Mouse (Mus musculus) bone marrow macrophage, adult 2 months (primary cell): ENCODE data around the gene Kif21a. TPM values are rescaled to one million over a fixed set of nuclear protein-coding genes. Genes with fewer than 3 reads are reported as not detected.

ENCODE experiments used
- H3K27ac ChIP-seq: 2 replicates; pipeline ENCODE4 v1.5.1; 2012; ENCODE audit warnings: low read depth, low read length; ENCODE audit not compliant: insufficient read depth
- H3K4me1 ChIP-seq: 2 replicates; pipeline ENCODE4 v1.6.1; 2012; ENCODE audit warnings: low read length; ENCODE audit not compliant: control insufficient read depth, insufficient read depth
- H3K4me3 ChIP-seq: 2 replicates; pipeline ENCODE4 v1.5.1; 2012; ENCODE audit warnings: mild to moderate bottlenecking, low read length, moderate library complexity; ENCODE audit not compliant: insufficient read depth
- CTCF ChIP-seq: IDR thresholded peaks from 2 replicates; pipeline ENCODE4 v1.5.1; 2012; ENCODE audit warnings: low read depth, mild to moderate bottlenecking, low read length, moderate library complexity
- POLR2A ChIP-seq: IDR thresholded peaks from 2 replicates; pipeline ENCODE4 v1.6.1; 2012; ENCODE audit warnings: mild to moderate bottlenecking, low read depth, low read length, borderline replicate concordance
- polyA plus RNA-seq: library from polyadenylated mRNA; stranded (reverse); fragments of >200 nt; gene quantifications from 2 replicates; pipeline ENCODE4 v1.2.4, GENCODE M21; 2012; ENCODE audit not compliant: missing spikeins, insufficient read depth, insufficient read length

Kif21a gene
- polyA plus RNA-seq, 1 experiment: not detected

DNA sequence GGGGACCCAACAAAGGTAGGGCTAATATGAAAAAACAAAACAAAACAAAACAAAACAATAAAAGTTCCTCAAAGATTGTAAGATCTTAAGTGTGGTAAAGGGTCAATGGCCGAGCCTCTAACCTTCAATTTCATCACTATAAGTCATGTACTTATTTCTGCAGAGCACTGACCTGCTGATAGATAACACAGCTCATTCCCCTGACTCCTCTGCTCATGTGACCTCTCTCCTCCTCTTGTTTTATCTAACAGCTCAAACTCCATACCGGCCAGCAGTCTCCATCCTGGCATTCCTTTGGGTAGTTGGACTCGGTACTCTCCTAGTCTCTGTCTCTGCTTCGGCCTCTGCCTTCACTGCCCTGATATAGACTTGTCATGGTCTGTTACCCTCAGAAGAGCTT, 87.2 kb downstream of the Kif21a start:
- Histone ChIP-seq H3K27ac (peak overlapping the region; percentile 39), H3K4me1 (peaks cover 7% of the 10 kb centered on the region), H3K4me3 (no peak overlapping the region)
- TF ChIP-seq POLR2A: no peak
- TF ChIP-seq CTCF: no peak

DNA sequence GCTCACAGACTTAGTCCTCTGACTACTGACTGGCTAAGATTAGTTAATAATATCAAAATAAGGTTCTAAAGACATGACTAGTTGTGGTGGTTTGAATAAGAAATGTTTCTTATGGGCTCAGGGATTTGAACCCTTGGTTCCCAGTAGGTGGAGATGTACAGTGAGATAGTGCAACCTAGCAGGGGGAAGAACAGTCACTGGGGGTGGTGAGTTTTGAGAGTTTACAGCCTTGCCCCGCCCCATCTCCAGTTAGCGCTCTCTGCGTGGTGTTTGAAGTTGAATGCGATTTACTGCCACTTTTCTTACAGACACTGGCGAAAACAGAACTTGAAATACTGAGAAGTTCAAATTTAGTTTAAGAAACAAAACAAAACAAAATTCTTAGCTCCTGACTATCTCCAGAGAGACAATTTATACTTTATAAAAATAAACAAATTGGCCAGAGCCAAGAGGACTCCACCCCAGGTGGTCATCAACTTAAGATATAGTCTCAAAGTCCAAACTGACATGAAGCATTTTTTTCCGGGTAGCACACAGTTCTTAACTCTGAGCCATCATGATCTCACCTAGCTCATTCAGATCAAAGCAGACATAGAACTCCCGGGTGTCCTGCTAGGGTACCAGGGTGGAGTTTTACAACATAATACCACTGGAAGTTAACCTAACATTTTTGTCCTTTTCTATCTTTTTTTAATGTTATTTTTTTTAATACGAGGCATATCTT, 88.8 kb downstream of the Kif21a start:
- H3K27ac ChIP-seq: no peak overlapping the region
- H3K4me3 ChIP-seq: no peak overlapping the region
- peaks cover 7% of the 10 kb centered on the region for H3K4me1 ChIP-seq
- no peak for TF ChIP-seq POLR2A
- no peak for TF ChIP-seq CTCF

DNA sequence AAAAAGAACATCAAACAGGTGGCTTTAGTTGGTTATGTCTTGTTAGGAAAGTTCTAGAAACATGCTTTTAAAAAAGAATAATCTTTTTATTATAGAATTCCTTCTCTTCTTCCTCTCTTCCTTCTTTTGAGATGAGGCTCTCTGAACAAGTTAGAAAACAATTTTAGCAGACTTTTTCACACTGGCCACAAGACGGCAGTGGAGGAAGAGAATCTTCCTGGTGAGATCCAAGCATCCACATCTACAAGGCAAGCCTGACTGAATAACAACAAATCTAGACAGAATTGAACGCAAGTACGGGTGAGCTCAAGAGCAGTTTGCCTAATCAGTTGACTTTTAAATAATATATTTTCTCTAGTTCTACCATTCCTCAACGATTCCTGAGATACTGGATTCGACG, 98.4 kb downstream of the Kif21a start:
- no peak overlapping the region for H3K27ac ChIP-seq
- no peaks in the 10 kb centered on the region for H3K4me1 ChIP-seq
- TF ChIP-seq CTCF (no peak), POLR2A (no peak)

DNA sequence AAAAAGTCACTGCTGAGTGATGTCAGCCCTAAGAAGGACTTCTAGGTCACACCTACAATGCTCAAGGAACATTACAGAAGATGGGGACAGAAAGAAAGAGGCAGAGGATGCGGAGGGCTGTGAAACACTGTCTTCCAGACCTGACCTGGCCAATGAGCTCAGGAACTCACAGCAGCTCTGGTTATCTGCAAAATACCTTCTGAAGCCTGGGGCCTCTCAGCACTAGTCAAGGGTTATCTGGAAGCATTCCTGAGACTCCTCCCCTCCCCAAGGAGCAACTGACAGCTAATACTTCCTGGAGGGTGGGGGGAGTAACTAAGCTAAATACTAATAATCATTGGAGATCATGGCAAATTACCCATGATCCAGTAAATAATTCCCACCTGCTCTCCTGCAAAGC, 111.3 kb downstream of the Kif21a start:
- Histone ChIP-seq H3K4me3 (no peak overlapping the region), H3K4me1 (peaks cover 4% of the 10 kb centered on the region), H3K27ac (no peak overlapping the region)
- no peak for TF ChIP-seq POLR2A
- no peak for TF ChIP-seq CTCF

More for the DNA sequence above, 98.4 kb downstream of the Kif21a start:
- no peak overlapping the region for H3K4me3 ChIP-seq

DNA sequence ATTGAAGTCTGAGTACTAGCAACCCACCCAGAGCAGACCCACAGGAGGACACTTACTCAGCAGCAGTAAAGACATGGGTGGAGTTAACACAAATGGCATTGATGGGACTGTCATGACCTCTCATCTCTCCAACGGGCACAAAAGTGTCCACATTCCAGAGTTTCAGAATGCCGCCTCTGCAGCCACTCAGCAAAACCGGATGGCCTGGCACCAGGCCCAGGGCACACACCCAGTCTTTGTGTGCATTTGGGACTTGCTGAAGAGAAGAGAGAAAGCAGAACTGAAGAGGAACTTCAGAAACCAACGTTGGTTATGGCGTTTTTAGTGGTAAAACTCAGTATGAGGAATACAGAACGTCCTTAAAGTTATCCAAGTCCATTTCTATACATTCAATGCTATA, 114.2 kb downstream of the Kif21a start:
- no peak for TF ChIP-seq CTCF
- no peak for TF ChIP-seq POLR2A
- no peak overlapping the region for H3K4me3 ChIP-seq
- peaks cover 4% of the 10 kb centered on the region for H3K4me1 ChIP-seq
- H3K27ac ChIP-seq: peak overlapping the region; percentile 11; the same call in 1 of the 2 replicates

DNA sequence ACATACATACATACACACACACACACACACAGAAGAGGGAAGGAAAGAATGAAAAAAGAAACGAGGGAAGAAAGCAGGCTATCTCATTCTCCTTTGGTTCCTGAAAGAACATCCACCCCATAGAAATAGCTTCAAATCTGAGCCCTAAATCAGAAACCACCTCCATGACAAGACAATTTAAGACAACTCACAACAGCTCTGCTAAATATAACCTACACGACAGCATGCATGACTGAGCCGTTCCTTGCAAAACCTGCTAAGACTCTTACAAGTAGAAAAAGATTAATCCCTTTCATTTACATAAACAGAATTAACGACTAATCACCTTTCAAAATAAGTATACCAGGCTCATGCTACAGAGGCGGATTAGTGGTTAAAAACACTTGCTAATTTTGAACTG, 118.3 kb downstream of the Kif21a start:
- H3K4me3 ChIP-seq: no peak overlapping the region
- peaks cover 4% of the 10 kb centered on the region for H3K4me1 ChIP-seq
- TF ChIP-seq CTCF (no peak), POLR2A (no peak)
- no peak overlapping the region for H3K27ac ChIP-seq

DNA sequence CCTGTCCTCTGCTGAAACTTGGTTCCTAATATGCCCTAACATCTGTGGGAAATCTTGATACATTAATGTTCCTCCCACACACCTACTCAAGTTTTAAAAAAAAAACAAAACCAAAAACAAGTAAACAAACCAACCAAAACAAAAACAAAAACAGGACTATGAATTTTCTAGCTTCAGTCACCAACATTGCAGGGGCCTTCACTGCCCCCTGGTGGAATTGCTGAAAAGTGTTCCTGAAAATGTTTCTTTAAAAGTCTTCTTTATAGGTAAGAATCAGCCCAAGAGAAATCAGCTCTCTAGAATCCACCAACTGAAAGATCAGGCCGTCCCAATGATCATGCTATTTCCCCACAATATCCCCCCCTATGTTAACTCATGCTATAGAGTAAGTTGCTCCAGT, 120.7 kb downstream of the Kif21a start:
- TF ChIP-seq POLR2A: no peak
- no peak for TF ChIP-seq CTCF
- H3K4me3 ChIP-seq: no peak overlapping the region
- no peaks in the 10 kb centered on the region for H3K4me1 ChIP-seq
- no peak overlapping the region for H3K27ac ChIP-seq

DNA sequence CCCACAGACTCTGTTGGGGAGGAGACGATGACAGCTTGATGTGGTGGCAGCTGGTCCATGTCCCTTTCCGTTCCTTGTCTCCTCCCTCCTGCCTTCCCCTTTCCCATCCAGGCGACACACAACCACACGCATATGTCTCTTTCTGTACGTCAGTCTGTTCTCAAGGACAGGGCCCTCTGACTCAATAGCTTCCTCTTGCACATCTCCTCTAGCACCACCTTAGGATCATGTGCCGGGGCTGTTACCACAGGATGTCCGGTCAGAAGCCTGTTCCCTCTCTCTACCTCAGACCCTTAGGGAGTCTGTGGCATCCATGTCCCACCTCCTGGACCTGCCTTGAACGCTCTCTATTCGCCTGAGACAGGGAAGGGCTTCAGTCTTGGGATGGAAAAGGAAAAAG, 153.3 kb downstream of the Kif21a start:
- H3K4me1 ChIP-seq: no peaks in the 10 kb centered on the region
- TF ChIP-seq POLR2A (no peak), CTCF (no peak)
- H3K4me3 ChIP-seq: no peak overlapping the region
- H3K27ac ChIP-seq: no peak overlapping the region

DNA sequence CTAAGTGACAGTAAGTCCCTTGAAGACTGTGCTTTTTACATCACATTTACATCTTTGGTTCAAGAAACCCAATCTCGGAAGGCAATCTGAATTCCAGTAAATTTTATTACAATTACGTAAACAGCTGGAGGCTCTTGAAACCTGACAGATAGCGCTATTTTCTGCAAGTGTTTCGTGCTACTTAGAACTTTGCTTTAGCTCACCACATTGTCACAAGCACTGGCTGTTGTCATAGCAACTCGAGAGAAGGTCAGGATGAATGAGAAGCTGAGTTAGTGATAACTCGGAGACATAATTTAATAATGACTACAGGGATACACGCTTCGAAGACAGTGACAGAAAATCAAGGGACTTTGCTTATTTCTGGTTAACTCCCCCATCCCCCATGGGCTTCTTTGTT, 162.3 kb downstream of the Kif21a start:
- TF ChIP-seq POLR2A: no peak
- no peak overlapping the region for H3K4me3 ChIP-seq
- no peaks in the 10 kb centered on the region for H3K4me1 ChIP-seq
- no peak overlapping the region for H3K27ac ChIP-seq

Other genes starting within 250 kb of the Kif21a start
- gene Abcd2, start 141.9 kb upstream of the Kif21a start, polyA plus RNA-seq: 20.8 and 21.6 TPM in 2 replicates
- gene CN725425, start 149.5 kb upstream of the Kif21a start, polyA plus RNA-seq: not detected in 2 replicates